Mouse (Mus musculus): ENCODE data around the gene L1td1. TPM values are rescaled to one million over a fixed set of nuclear protein-coding genes. Genes with fewer than 3 reads are reported as not detected.

The L1td1 gene
- polyA plus RNA-seq, 1 experiment from 2014 or later: 0.64 TPM

DNA sequence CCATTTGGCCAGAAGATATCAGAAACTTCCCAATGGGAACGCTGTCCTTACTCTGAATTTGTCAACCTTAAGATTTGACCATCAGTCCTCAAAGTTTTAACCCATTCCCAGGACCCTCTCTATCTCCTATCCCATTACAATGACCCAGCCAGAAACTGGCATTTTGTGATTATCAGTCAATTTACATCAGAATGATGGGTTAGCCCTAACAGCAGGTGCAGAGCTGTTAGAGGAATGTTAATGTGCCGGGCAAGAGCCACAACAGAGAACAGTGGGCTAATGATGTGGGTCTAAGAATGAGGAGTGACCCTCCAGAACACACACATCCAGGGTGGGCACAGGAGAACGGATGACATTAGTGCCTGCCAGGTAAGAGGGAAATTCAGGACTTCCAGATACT, 59.7 kb downstream of the L1td1 start:
- no peak overlapping the region for H3K9ac ChIP-seq (ENCODE audit: low read depth, low read length)
- H3K27me3 ChIP-seq (ENCODE audit: control insufficient read depth, insufficient read depth, low read length): no peaks in the 10 kb centered on the region
- H3K27ac ChIP-seq (ENCODE audit: low read depth, low read length): no peak overlapping the region
- WGBS: 22% methylated on average over 3 of the region's 3 CpGs
- H3K4me2 ChIP-seq (replicated peaks; ENCODE audit: low read depth, low read length): no peak overlapping the region
- ATAC-seq (ENCODE audit: low FRiP score, low TSS enrichment): no peak
- no peaks in the 10 kb centered on the region for H3K9me3 ChIP-seq (ENCODE audit: control insufficient read depth, low read length)
- H3K4me3 ChIP-seq (ENCODE audit: low read length): no peak overlapping the region
- no peaks in the 10 kb centered on the region for H3K36me3 ChIP-seq (ENCODE audit: control insufficient read depth, insufficient read depth, low read length)
- no peaks in the 10 kb centered on the region; the same call in 1 of the 2 replicates for H3K4me1 ChIP-seq (ENCODE audit: control insufficient read depth, insufficient read depth, low read length)

Other genes with a start within 250 kb of the L1td1 start
- gene Kank4, start 90.8 kb downstream of the L1td1 start, polyA plus RNA-seq (2014; fragmentation: Nextera tagmentation; extraction: Ambion mirVana): 2.7 and 3.5 TPM in 2 replicates
- not detected in 2 replicates for gene I0C0044D17Rik, start 97.1 kb downstream of the L1td1 start, polyA plus RNA-seq (2014; fragmentation: Nextera tagmentation; extraction: Ambion mirVana)
- gene Usp1, start 197.1 kb downstream of the L1td1 start, polyA plus RNA-seq (2014; fragmentation: Nextera tagmentation; extraction: Ambion mirVana): 109 and 141 TPM in 2 replicates